Mouse (Mus musculus): ENCODE data around the gene Txk.

The Txk gene

DNA sequence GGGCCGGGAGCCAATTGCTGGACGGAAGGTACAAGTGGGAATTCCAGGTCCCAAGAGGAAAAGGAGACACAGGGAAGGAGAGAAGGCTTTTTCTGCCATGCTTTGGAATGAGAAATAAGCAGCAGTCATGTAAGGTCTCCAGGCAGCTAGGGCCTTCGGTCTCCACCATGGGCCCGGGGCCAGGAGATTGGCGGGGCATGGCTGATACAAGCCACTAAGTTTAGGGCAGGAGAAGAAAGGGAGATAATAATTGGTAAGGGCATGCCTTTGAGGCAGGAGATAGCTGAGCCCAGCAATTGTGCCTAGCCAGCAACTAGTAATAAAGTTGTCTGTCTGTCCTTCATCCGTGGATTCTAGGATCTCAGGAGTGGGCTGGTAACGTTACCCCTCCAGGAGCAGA, 30.5 kb upstream of the Txk start:
- Histone ChIP-seq H3K4me3 (replicated peaks; ENCODE audit: low read length) (no peak overlapping the region), H3K36me3 (ENCODE audit: insufficient read depth, low read length) (no peaks in the 10 kb centered on the region), H3K9me3 (ENCODE audit: low read length) (no peaks in the 10 kb centered on the region), H3K27me3 (ENCODE audit: insufficient read depth, low read length) (no peaks in the 10 kb centered on the region), H3K4me1 (replicated peaks; ENCODE audit: low read depth, low read length) (no peaks in the 10 kb centered on the region)
- TF ChIP-seq NANOG (IDR thresholded peaks at IDR 0.05; ENCODE audit: borderline replicate concordance, low read length) = no peak

DNA sequence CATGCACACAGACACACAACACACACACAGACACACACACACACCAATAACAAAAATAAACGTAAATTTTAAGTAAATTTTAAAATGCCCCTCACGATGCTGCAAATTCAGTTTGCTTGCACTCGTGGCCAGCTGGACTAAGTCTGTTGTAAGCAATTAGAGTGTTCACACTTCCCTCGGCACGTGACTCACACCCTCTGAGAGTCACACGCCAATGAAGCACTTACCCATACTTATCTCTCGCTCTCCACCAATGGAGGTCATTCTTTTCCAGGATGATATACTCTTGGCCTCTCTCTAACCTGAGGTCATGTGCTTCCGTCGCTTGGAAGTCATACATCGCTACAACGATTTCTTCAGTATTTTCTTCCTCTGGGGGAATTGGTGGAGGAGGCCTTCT, 29.2 kb upstream of the Txk start:
- no peaks in the 10 kb centered on the region for H3K4me1 ChIP-seq (replicated peaks; ENCODE audit: low read depth, low read length)
- no peak for TF ChIP-seq POU5F1 (IDR thresholded peaks at IDR 0.05; ENCODE audit: borderline replicate concordance, low read length)
- no peak for TF ChIP-seq NANOG (IDR thresholded peaks at IDR 0.05; ENCODE audit: borderline replicate concordance, low read length)
- TF ChIP-seq CTCF (conservative IDR thresholded peaks at IDR 0.05; ENCODE audit: low read length) = no peak

DNA sequence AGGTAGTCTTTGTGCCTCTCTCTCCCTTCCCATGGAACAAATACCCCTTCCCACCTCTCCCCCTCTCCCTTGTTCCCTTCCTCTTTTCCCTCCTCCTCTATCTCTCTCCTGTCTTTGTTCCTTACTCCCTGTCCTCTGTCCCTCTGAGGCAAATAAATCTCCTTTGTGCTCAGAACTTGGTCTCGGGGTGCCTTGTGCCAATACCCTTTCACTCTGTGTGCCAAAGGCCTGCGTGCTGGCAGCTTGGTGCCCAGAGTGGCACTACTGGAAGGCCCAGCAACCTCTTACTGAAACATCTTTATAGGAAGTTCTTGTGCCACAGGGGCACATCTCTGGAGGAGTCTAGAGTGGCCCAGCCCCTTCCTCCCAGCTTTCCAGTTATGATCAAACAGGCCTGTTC, 24.0 kb upstream of the Txk start:
- Histone ChIP-seq H3K36me3 (ENCODE audit: insufficient read depth, low read length) (no peaks in the 10 kb centered on the region), H3K4me1 (replicated peaks; ENCODE audit: low read depth, low read length) (no peaks in the 10 kb centered on the region), H3K27me3 (ENCODE audit: insufficient read depth, low read length) (no peaks in the 10 kb centered on the region), H3K9me3 (ENCODE audit: low read length) (no peaks in the 10 kb centered on the region), H3K4me3 (replicated peaks; ENCODE audit: low read length) (no peak overlapping the region)
- no peak for TF ChIP-seq NANOG (IDR thresholded peaks at IDR 0.05; ENCODE audit: borderline replicate concordance, low read length)
- TF ChIP-seq POU5F1 (IDR thresholded peaks at IDR 0.05; ENCODE audit: borderline replicate concordance, low read length) = no peak
- TF ChIP-seq CTCF (conservative IDR thresholded peaks at IDR 0.05; ENCODE audit: low read length) = no peak

More for the DNA sequence above, 29.2 kb upstream of the Txk start:
- Histone ChIP-seq H3K4me3 (replicated peaks; ENCODE audit: low read length) (no peak overlapping the region), H3K9me3 (ENCODE audit: low read length) (no peaks in the 10 kb centered on the region), H3K36me3 (ENCODE audit: insufficient read depth, low read length) (no peaks in the 10 kb centered on the region), H3K27me3 (ENCODE audit: insufficient read depth, low read length) (no peaks in the 10 kb centered on the region)

DNA sequence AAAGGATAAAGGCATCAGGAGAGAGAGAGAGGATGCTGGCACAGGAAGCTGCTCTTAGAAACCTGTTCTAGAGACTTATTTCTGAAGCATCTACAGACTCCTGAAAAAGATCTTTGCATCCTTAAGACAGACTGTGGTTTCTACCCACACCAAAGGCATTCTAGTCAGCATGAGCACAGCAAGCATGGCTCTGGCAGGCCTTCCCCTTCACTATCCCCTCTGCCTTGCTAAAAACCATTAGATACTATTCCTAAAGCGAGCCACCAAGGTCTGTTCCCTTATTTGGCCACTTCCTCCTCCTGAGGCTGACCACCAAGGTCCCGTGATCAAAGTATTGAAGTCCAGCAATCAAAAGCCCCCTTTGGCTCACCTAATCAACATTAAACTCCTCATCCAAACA, 23.6 kb upstream of the Txk start:
- TF ChIP-seq CTCF (conservative IDR thresholded peaks at IDR 0.05; ENCODE audit: low read length) (no peak), POU5F1 (IDR thresholded peaks at IDR 0.05; ENCODE audit: borderline replicate concordance, low read length) (no peak), NANOG (IDR thresholded peaks at IDR 0.05; ENCODE audit: borderline replicate concordance, low read length) (no peak)
- Histone ChIP-seq H3K4me3 (replicated peaks; ENCODE audit: low read length) (no peak overlapping the region), H3K36me3 (ENCODE audit: insufficient read depth, low read length) (no peaks in the 10 kb centered on the region), H3K27me3 (ENCODE audit: insufficient read depth, low read length) (no peaks in the 10 kb centered on the region), H3K9me3 (ENCODE audit: low read length) (no peaks in the 10 kb centered on the region), H3K4me1 (replicated peaks; ENCODE audit: low read depth, low read length) (no peaks in the 10 kb centered on the region)

DNA sequence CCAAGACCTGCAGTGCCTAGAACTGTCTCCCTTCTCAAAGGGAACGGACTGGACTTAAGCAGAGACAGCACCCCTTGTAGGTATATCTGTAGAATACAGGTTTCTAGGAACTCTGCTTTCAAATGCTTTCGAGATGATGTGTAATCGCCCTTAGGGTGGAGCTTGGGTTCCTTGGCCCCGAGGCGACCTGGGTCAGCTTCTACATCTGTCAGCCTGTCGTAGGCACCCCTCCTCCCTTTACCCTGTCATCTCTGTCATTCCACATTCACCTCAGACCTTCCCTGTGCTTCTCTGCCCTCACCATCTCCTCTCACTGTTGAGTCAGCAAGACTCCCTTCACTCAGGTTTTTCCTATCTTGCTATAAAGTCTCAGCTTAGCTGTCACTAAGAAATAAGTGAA, 17.3 kb upstream of the Txk start:
- TF ChIP-seq CTCF (conservative IDR thresholded peaks at IDR 0.05; ENCODE audit: low read length) (no peak), POU5F1 (IDR thresholded peaks at IDR 0.05; ENCODE audit: borderline replicate concordance, low read length) (no peak), NANOG (IDR thresholded peaks at IDR 0.05; ENCODE audit: borderline replicate concordance, low read length) (no peak)
- H3K4me1 ChIP-seq (replicated peaks; ENCODE audit: low read depth, low read length) = no peaks in the 10 kb centered on the region
- H3K36me3 ChIP-seq (ENCODE audit: insufficient read depth, low read length) = no peaks in the 10 kb centered on the region
- H3K9me3 ChIP-seq (ENCODE audit: low read length) = no peaks in the 10 kb centered on the region
- H3K4me3 ChIP-seq (replicated peaks; ENCODE audit: low read length) = no peak overlapping the region
- no peaks in the 10 kb centered on the region for H3K27me3 ChIP-seq (ENCODE audit: insufficient read depth, low read length)

DNA sequence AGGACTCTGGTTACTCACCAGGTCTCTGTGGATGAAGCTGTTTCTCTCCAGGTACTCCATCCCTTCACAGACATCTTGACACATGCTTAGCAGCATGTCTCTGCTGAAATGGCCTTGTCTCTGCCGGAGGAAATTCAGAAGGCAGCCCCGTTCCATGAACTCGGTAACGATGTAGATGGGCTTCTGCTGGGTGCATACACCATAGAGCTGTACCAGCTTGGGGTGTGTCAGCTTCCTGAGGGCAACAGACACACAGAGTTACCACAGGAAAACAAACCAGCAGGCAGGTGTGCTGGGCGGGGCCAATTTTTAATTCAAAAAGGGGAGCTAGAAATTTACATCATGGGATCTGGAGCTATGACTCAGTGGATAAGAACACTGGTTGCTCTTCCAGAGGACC, 11.0 kb upstream of the Txk start:
- 0 out of 2 replicates have a peak, but pooled peaks cover 2% of the 10 kb centered on the region for H3K4me1 ChIP-seq (replicated peaks; ENCODE audit: low read depth, low read length)
- no peaks in the 10 kb centered on the region for H3K27me3 ChIP-seq (ENCODE audit: insufficient read depth, low read length)
- H3K9me3 ChIP-seq (ENCODE audit: low read length) = no peaks in the 10 kb centered on the region
- no peak for TF ChIP-seq CTCF (conservative IDR thresholded peaks at IDR 0.05; ENCODE audit: low read length)
- no peak for TF ChIP-seq POU5F1 (IDR thresholded peaks at IDR 0.05; ENCODE audit: borderline replicate concordance, low read length)
- TF ChIP-seq NANOG (IDR thresholded peaks at IDR 0.05; ENCODE audit: borderline replicate concordance, low read length) = no peak
- H3K4me3 ChIP-seq (replicated peaks; ENCODE audit: low read length) = no peak overlapping the region
- no peaks in the 10 kb centered on the region for H3K36me3 ChIP-seq (ENCODE audit: insufficient read depth, low read length)

DNA sequence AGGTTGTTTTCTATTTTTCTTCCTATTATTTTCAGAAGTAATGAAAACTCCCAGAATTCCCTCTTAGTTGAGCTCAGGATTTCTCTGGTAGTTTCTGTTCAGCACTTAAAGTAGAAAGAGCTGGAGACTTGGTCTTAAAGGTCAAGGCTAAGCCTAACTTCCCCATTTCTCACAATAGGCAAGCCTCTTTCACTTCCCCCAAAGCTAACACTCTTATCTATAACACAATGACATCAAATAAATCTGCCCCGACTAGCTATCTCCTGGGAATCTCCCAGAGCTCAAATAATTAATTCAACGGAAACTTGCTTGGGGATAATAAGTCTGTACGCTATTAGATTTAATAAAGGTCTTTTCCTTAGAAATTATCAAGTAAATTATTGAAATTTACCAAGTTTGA, 10.4 kb upstream of the Txk start:
- Histone ChIP-seq H3K4me1 (replicated peaks; ENCODE audit: low read depth, low read length) (0 out of 2 replicates have a peak, but pooled peaks cover 2% of the 10 kb centered on the region), H3K9me3 (ENCODE audit: low read length) (no peaks in the 10 kb centered on the region), H3K4me3 (replicated peaks; ENCODE audit: low read length) (no peak overlapping the region), H3K36me3 (ENCODE audit: insufficient read depth, low read length) (no peaks in the 10 kb centered on the region), H3K27me3 (ENCODE audit: insufficient read depth, low read length) (no peaks in the 10 kb centered on the region)
- TF ChIP-seq CTCF (conservative IDR thresholded peaks at IDR 0.05; ENCODE audit: low read length) (no peak), POU5F1 (IDR thresholded peaks at IDR 0.05; ENCODE audit: borderline replicate concordance, low read length) (no peak), NANOG (IDR thresholded peaks at IDR 0.05; ENCODE audit: borderline replicate concordance, low read length) (no peak)

DNA sequence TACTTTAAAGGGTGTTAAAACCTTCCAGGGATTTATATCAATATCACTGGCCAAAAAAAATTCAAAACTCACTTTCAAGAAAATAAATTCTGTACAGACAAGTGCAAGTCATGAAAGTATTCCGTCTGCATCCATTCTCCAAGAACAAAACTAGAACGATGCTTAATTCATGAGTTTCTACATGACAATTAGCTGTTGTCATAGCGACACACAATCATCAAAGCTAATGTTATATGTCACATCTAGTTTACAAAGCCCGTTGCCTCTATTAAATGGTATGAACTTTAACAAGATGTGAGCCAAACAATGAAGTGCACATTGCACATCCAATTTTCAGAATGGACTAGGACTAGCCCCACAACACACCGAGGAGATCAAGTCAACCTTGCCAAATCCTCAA, 9.2 kb upstream of the Txk start:
- H3K27me3 ChIP-seq (ENCODE audit: insufficient read depth, low read length) = no peaks in the 10 kb centered on the region
- H3K4me3 ChIP-seq (replicated peaks; ENCODE audit: low read length) = no peak overlapping the region
- no peaks in the 10 kb centered on the region for H3K9me3 ChIP-seq (ENCODE audit: low read length)
- H3K36me3 ChIP-seq (ENCODE audit: insufficient read depth, low read length) = no peaks in the 10 kb centered on the region
- H3K4me1 ChIP-seq (replicated peaks; ENCODE audit: low read depth, low read length) = 0 out of 2 replicates have a peak, but pooled peaks cover 2% of the 10 kb centered on the region
- TF ChIP-seq NANOG (IDR thresholded peaks at IDR 0.05; ENCODE audit: borderline replicate concordance, low read length) = no peak
- no peak for TF ChIP-seq POU5F1 (IDR thresholded peaks at IDR 0.05; ENCODE audit: borderline replicate concordance, low read length)
- no peak for TF ChIP-seq CTCF (conservative IDR thresholded peaks at IDR 0.05; ENCODE audit: low read length)

DNA sequence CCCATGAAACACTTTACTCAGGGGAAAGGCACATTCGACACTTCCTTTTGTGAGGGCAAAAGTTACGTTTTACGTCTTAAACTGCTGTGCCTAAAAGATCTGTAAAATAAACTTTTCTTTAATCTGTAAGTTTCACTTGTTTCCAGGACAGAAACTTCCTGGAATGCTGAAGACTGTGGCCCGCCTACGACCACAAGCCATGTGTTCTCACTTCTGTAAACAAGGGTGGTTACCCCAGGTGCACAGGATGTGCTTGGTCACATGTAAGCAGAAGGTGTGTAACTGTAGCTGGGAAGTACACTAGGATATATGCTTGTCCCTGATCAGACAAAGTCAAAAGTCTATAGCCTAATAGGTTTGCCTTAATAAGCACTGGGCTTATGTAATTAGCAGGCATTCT, 8.7 kb upstream of the Txk start:
- Histone ChIP-seq H3K36me3 (ENCODE audit: insufficient read depth, low read length) (no peaks in the 10 kb centered on the region), H3K9me3 (ENCODE audit: low read length) (no peaks in the 10 kb centered on the region), H3K27me3 (ENCODE audit: insufficient read depth, low read length) (no peaks in the 10 kb centered on the region), H3K4me3 (replicated peaks; ENCODE audit: low read length) (no peak overlapping the region), H3K4me1 (replicated peaks; ENCODE audit: low read depth, low read length) (0 out of 2 replicates have a peak, but pooled peaks cover 2% of the 10 kb centered on the region)
- TF ChIP-seq NANOG (IDR thresholded peaks at IDR 0.05; ENCODE audit: borderline replicate concordance, low read length) (no peak), CTCF (conservative IDR thresholded peaks at IDR 0.05; ENCODE audit: low read length) (no peak), POU5F1 (IDR thresholded peaks at IDR 0.05; ENCODE audit: borderline replicate concordance, low read length) (no peak)

Data from E14TG2a.4 (cell line).